In the genomic region with DNA sequence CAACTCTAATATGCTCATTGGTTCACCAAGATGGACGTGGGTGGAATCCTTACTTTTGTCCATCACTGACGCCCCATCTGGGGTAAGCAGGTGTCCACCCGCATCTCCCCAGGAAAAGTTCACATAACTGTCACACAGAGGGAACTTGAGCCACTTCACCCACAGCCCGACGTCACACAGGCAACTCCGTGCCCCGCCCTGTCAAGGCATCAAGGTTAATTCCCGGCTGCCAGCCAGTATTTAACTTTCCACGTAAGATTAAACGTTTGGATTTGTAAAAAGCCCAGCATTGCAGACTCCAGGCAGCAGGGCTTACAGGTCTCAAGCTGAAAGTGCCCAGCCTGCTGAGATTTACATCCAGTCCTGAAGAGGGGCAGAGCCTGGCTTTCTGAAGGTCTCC, we compare ENCODE assay signal across 24 mouse cellular contexts. TPM values are rescaled to one million over a fixed set of nuclear protein-coding genes. Genes with fewer than 3 reads are reported as not detected.
DNase-seq lines count a peak whose midpoint lies in the region; ATAC-seq and TF ChIP-seq lines count a peak whose summit lies in the region.
"Had no signal": no experiment of that assay in that cellular context is flagged by ENCODE, and none has a peak within 500 bp of the region (broad histone marks: within the 10 kb centered on the region; RNA-seq: fewer than 3 reads in every experiment).

Kcne2 (plus strand) TSS at position 289 of the 400 bp plus-strand sequence.

- no peaks in the 10 kb centered on the region for H3K36me3 ChIP-seq in hindbrain, embryonic 11.5 days (ENCODE audit: control insufficient read depth, insufficient read depth, low read length)
- H3K36me3 ChIP-seq in hindbrain, embryonic 13.5 days: no peaks in the 10 kb centered on the region
- H3K36me3 ChIP-seq in lung, embryonic 14.5 days (ENCODE audit: insufficient read depth): no peaks in the 10 kb centered on the region
- H3K36me3 ChIP-seq: embryonic facial prominence, embryonic 15.5 days; limb, embryonic 12.5 days; midbrain, embryonic 10.5 days; neural tube, embryonic 13.5 days had no signal

- H3K4me2 ChIP-seq in hindbrain, embryonic 11.5 days (replicated peaks; ENCODE audit: low read depth, low read length): no peak within 1 kb of the TSS
- H3K4me2 ChIP-seq in hindbrain, embryonic 13.5 days: no peak within 1 kb of the TSS
- no peak within 1 kb of the TSS for H3K4me2 ChIP-seq in lung, embryonic 14.5 days
- H3K4me2 ChIP-seq: embryonic facial prominence, embryonic 15.5 days; limb, embryonic 12.5 days; liver, embryonic 11.5 days; neural tube, embryonic 13.5 days had no signal

- no peak within 1 kb of the TSS for H3K9ac ChIP-seq in hindbrain, embryonic 11.5 days (ENCODE audit: low read depth, low read length)
- no peak within 1 kb of the TSS for H3K9ac ChIP-seq in hindbrain, embryonic 13.5 days
- H3K9ac ChIP-seq in lung, embryonic 14.5 days: no peak within 1 kb of the TSS
- H3K9ac ChIP-seq: embryonic facial prominence, embryonic 15.5 days; limb, embryonic 12.5 days; liver, postnatal 0 days; neural tube, embryonic 13.5 days had no signal

- 74% methylated on average over 10 of the region's 10 CpGs for WGBS in hindbrain, embryonic 11.5 days
- 84% methylated on average over 10 of the region's 10 CpGs for WGBS in hindbrain, embryonic 13.5 days
- WGBS in lung, embryonic 14.5 days: 47% methylated on average over 10 of the region's 10 CpGs
- WGBS in cerebellum, adult 2 months: 68% methylated on average over 10 of the region's 10 CpGs

- ATAC-seq in hindbrain, embryonic 11.5 days (ENCODE audit: low FRiP score): no peak
- ATAC-seq in hindbrain, embryonic 13.5 days (ENCODE audit: low FRiP score): no peak
- no peak for ATAC-seq in lung, embryonic 14.5 days (ENCODE audit: insufficient read depth)
- ATAC-seq: intestine, embryonic 16.5 days; liver, postnatal 0 days; midbrain, embryonic 16.5 days had no signal

- no peak for TF ChIP-seq POLR2A in cerebellum, adult 2 months (IDR thresholded peaks at IDR 0.05; ENCODE audit: borderline replicate concordance, insufficient read depth, low read length)

- no peak for TF ChIP-seq CTCF in lung, embryonic 14.5 days (IDR thresholded peaks at IDR 0.05; ENCODE audit: low read depth)
- TF ChIP-seq CTCF in cerebellum, adult 2 months (IDR thresholded peaks at IDR 0.05; ENCODE audit: borderline replicate concordance, insufficient read depth, low read depth, low read length): no peak

- no peaks in the 10 kb centered on the region for H3K27me3 ChIP-seq in hindbrain, embryonic 11.5 days (ENCODE audit: control insufficient read depth, insufficient read depth, low read length)
- H3K27me3 ChIP-seq in hindbrain, embryonic 13.5 days: 0 out of 2 replicates have a peak, but pooled peaks cover 5% of the 10 kb centered on the region
- no peaks in the 10 kb centered on the region for H3K27me3 ChIP-seq in lung, embryonic 14.5 days (ENCODE audit: insufficient read depth, low read length)
- H3K27me3 ChIP-seq in cerebellum, adult 2 months (ENCODE audit: control insufficient read depth, insufficient read depth, low read length): no peaks in the 10 kb centered on the region
- H3K27me3 ChIP-seq: embryonic facial prominence, embryonic 15.5 days; neural tube, embryonic 13.5 days had no signal

- H3K4me3 ChIP-seq in hindbrain, embryonic 11.5 days (ENCODE audit: low read depth, low read length): no peak within 1 kb of the TSS
- no peak within 1 kb of the TSS for H3K4me3 ChIP-seq in hindbrain, embryonic 13.5 days
- no peak within 1 kb of the TSS for H3K4me3 ChIP-seq in lung, embryonic 14.5 days (ENCODE audit: low read depth, low read length)
- no peak within 1 kb of the TSS for H3K4me3 ChIP-seq in cerebellum, adult 2 months (replicated peaks; ENCODE audit: insufficient read depth, low read depth, low read length)
- H3K4me3 ChIP-seq: embryonic facial prominence, embryonic 15.5 days; layer of hippocampus, adult 2 months; limb, embryonic 12.5 days; midbrain, embryonic 10.5 days; myocyte; neural tube, embryonic 13.5 days had no signal

- H3K4me1 ChIP-seq in hindbrain, embryonic 11.5 days (replicated peaks; ENCODE audit: control insufficient read depth, insufficient read depth, low read length): no peaks in the 10 kb centered on the region
- no peaks in the 10 kb centered on the region for H3K4me1 ChIP-seq in hindbrain, embryonic 13.5 days (replicated peaks)
- no peaks in the 10 kb centered on the region for H3K4me1 ChIP-seq in lung, embryonic 14.5 days (ENCODE audit: insufficient read depth)
- H3K4me1 ChIP-seq in cerebellum, adult 2 months (ENCODE audit: control insufficient read depth, insufficient read depth, low read length): no peaks in the 10 kb centered on the region
- H3K4me1 ChIP-seq: embryonic facial prominence, embryonic 15.5 days; limb, embryonic 12.5 days; neural tube, embryonic 13.5 days had no signal

- DNase-seq in hindbrain, embryonic 11.5 days (ENCODE audit: low spot score): no peak
- peak; percentile 39 for DNase-seq in lung, embryonic 14.5 days
- peak; percentile 62 for DNase-seq in lung, postnatal 36 days
- DNase-seq in cerebellum, adult 2 months: no peak
- DNase-seq in right cerebral cortex, adult 18-20 months: no peak
- DNase-seq in heart, adult 11 months: no peak
- no peak for DNase-seq in left cerebral cortex, adult 9 months (ENCODE audit: low spot score in 2 of 2)
- DNase-seq: adrenal gland, postnatal 14 days; cerebellum, adult 9-10 months; gastrocnemius, postnatal 36 days; kidney, adult 9 months; kidney, postnatal 14 days; liver, postnatal 0 days had no signal

- no peaks in the 10 kb centered on the region for H3K9me3 ChIP-seq in hindbrain, embryonic 11.5 days (ENCODE audit: control insufficient read depth, low read length)
- no peaks in the 10 kb centered on the region for H3K9me3 ChIP-seq in hindbrain, embryonic 13.5 days
- H3K9me3 ChIP-seq in lung, embryonic 14.5 days (ENCODE audit: low read depth, low read length): no peaks in the 10 kb centered on the region
- H3K9me3 ChIP-seq: embryonic facial prominence, embryonic 15.5 days; limb, embryonic 12.5 days; midbrain, embryonic 10.5 days; neural tube, embryonic 13.5 days had no signal

- H3K27ac ChIP-seq in hindbrain, embryonic 11.5 days (ENCODE audit: low read depth, low read length): no peak within 1 kb of the TSS
- no peak within 1 kb of the TSS for H3K27ac ChIP-seq in hindbrain, embryonic 13.5 days
- H3K27ac ChIP-seq in lung, embryonic 14.5 days (ENCODE audit: low read depth): no peak within 1 kb of the TSS
- no peak within 1 kb of the TSS for H3K27ac ChIP-seq in cerebellum, adult 2 months (ENCODE audit: insufficient read depth, low read length)
- H3K27ac ChIP-seq: embryonic facial prominence, embryonic 15.5 days; layer of hippocampus, adult 2 months; limb, embryonic 12.5 days; neural tube, embryonic 13.5 days had no signal

RNA-seq across cellular contexts. Expression of gene Kcne2, which starts in this region (rescaled TPM):
- 14.7 and 23.1 TPM in 2 replicates for polyA plus RNA-seq in hindbrain, embryonic 11.5 days (2014; fragmentation: Nextera tagmentation; extraction: Ambion mirVana)
- 22.7 and 49.7 TPM in 2 replicates for polyA plus RNA-seq in hindbrain, embryonic 13.5 days (2015; fragmentation: Nextera tagmentation; extraction: Ambion mirVana)
- 0.21 and 0.26 TPM in 2 replicates for polyA plus RNA-seq in lung, embryonic 14.5 days (2014; fragmentation: Nextera tagmentation; extraction: Ambion mirVana)
- polyA plus RNA-seq in cerebellum, adult 2 months (2012; rRNA removed): 3.7 and 10.0 TPM in 2 replicates
- polyA plus RNA-seq: C2C12; liver, postnatal 0 days; myocyte had no signal

Comparison
In these comparisons a context has a peak if more than half of its experiments do, and no peak if none do; other contexts are left out.
1. Peak in DNase-seq in lung, embryonic 14.5 days; RNA of the gene not detected or under 1 TPM.